ENCODE assay signal across 9 mouse cellular contexts in the genomic region with DNA sequence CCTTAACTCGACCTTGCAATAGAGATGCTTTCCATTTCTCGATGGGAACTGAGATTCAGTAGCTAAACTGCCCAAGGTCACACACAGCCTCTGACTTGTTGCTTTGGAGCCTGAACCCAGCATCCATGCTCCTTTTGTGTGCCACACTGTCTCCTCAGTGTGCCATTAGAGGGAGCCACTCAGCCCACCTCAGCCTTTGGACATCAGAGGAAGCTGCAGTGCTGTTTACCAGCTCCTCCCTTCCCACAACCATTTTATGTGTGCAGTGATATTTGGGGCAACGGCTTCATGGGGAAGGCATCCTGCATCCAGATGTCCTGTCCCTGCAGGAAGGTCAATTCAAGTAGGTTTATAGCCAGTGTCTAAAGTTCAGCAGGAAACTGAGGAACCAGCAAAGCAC. TPM values are rescaled to one million over a fixed set of nuclear protein-coding genes. Genes with fewer than 3 reads are reported as not detected.
DNase-seq lines count a peak whose midpoint lies in the region; ATAC-seq lines count a peak whose summit lies in the region.
"Had no signal": no experiment of that assay in that cellular context is flagged by ENCODE, and none has a peak within 500 bp of the region (broad histone marks: within the 10 kb centered on the region; RNA-seq: fewer than 3 reads in every experiment).

No protein-coding gene starts in this region.

- ATAC-seq in midbrain, embryonic 16.5 days: no peak
- no peak for ATAC-seq in embryonic facial prominence, embryonic 11.5 days (replicated peaks; ENCODE audit: insufficient number of reproducible peaks, low FRiP score, low TSS enrichment, low read depth)

- H3K27me3 ChIP-seq in midbrain, embryonic 10.5 days (ENCODE audit: low read depth, poor library complexity, severe bottlenecking): no peaks in the 10 kb centered on the region
- H3K27me3 ChIP-seq in midbrain, embryonic 16.5 days (ENCODE audit: control insufficient read depth, insufficient read depth, low read depth, low read length): no peaks in the 10 kb centered on the region
- H3K27me3 ChIP-seq in embryonic facial prominence, embryonic 11.5 days (ENCODE audit: control insufficient read depth, insufficient read depth, low read length): no peaks in the 10 kb centered on the region
- H3K27me3 ChIP-seq: neural tube, embryonic 13.5 days had no signal

- H3K4me2 ChIP-seq in midbrain, embryonic 16.5 days (ENCODE audit: low read length): no peak overlapping the region
- H3K4me2 ChIP-seq in embryonic facial prominence, embryonic 11.5 days (ENCODE audit: low read depth, low read length): no peak overlapping the region
- H3K4me2 ChIP-seq: neural tube, embryonic 13.5 days had no signal

- DNase-seq in adrenal gland, adult (ENCODE audit: inconsistent age in 2 of 2, low spot score in 1 of 2): peak; percentile 38 to 76
- DNase-seq in adrenal gland, postnatal 4 days (ENCODE audit: low spot score in 2 of 2): no peak
- peak; percentile 29 for DNase-seq in midbrain, embryonic 10.5 days (ENCODE audit: low spot score)
- peak; percentile 30 for DNase-seq in embryonic facial prominence, embryonic 11.5 days (ENCODE audit: low spot score)
- peak; percentile 39 to 55 for DNase-seq in lung, postnatal 4 days
- DNase-seq in yolk sac, embryonic 10.5 days (ENCODE audit: low spot score): no peak
- no peak for DNase-seq in frontal cortex, postnatal 25 days (ENCODE audit: low spot score in 2 of 2)

- no peak overlapping the region for H3K4me3 ChIP-seq in midbrain, embryonic 10.5 days
- no peak overlapping the region for H3K4me3 ChIP-seq in midbrain, embryonic 16.5 days (ENCODE audit: low read depth, low read length)
- no peak overlapping the region for H3K4me3 ChIP-seq in embryonic facial prominence, embryonic 11.5 days (ENCODE audit: low read depth, low read length)
- H3K4me3 ChIP-seq: neural tube, embryonic 13.5 days had no signal

- no peaks in the 10 kb centered on the region for H3K9me3 ChIP-seq in midbrain, embryonic 10.5 days (replicated peaks)
- no peaks in the 10 kb centered on the region for H3K9me3 ChIP-seq in midbrain, embryonic 16.5 days (replicated peaks; ENCODE audit: control insufficient read depth, low read length, poor library complexity, severe bottlenecking)
- no peaks in the 10 kb centered on the region for H3K9me3 ChIP-seq in embryonic facial prominence, embryonic 11.5 days (replicated peaks; ENCODE audit: control insufficient read depth, low read length)
- H3K9me3 ChIP-seq: neural tube, embryonic 13.5 days had no signal

- H3K27ac ChIP-seq in midbrain, embryonic 10.5 days (replicated peaks): no peak overlapping the region
- H3K27ac ChIP-seq in midbrain, embryonic 16.5 days (ENCODE audit: low read length): no peak overlapping the region
- no peak overlapping the region for H3K27ac ChIP-seq in embryonic facial prominence, embryonic 11.5 days (replicated peaks; ENCODE audit: low read depth, low read length)
- H3K27ac ChIP-seq: neural tube, embryonic 13.5 days had no signal

- H3K4me1 ChIP-seq in midbrain, embryonic 10.5 days: no peaks in the 10 kb centered on the region
- H3K4me1 ChIP-seq in midbrain, embryonic 16.5 days (ENCODE audit: control insufficient read depth, insufficient read depth, low read length): no peaks in the 10 kb centered on the region
- H3K4me1 ChIP-seq in embryonic facial prominence, embryonic 11.5 days (ENCODE audit: control insufficient read depth, insufficient read depth, low read length): no peaks in the 10 kb centered on the region; the same call in 1 of the 2 replicates
- H3K4me1 ChIP-seq: neural tube, embryonic 13.5 days had no signal

- H3K36me3 ChIP-seq in midbrain, embryonic 10.5 days: no peaks in the 10 kb centered on the region
- no peaks in the 10 kb centered on the region for H3K36me3 ChIP-seq in midbrain, embryonic 16.5 days (ENCODE audit: control insufficient read depth, insufficient read depth, low read length)
- H3K36me3 ChIP-seq in embryonic facial prominence, embryonic 11.5 days (replicated peaks; ENCODE audit: control insufficient read depth, insufficient read depth, low read depth, low read length): no peaks in the 10 kb centered on the region
- H3K36me3 ChIP-seq: neural tube, embryonic 13.5 days had no signal

- 40% methylated on average over 3 of the region's 3 CpGs for WGBS in midbrain, embryonic 10.5 days
- WGBS in midbrain, embryonic 16.5 days: 44% methylated on average over 3 of the region's 3 CpGs
- WGBS in embryonic facial prominence, embryonic 11.5 days: 38% methylated on average over 3 of the region's 3 CpGs

- H3K9ac ChIP-seq in midbrain, embryonic 16.5 days (ENCODE audit: low read depth, low read length): no peak overlapping the region
- H3K9ac ChIP-seq in embryonic facial prominence, embryonic 11.5 days (replicated peaks; ENCODE audit: low read length): no peak overlapping the region
- H3K9ac ChIP-seq: neural tube, embryonic 13.5 days had no signal

RNA-seq across cellular contexts. Expression of a gene that starts 17.3 kb away (rescaled TPM):
- total RNA-seq in adrenal gland, postnatal 4 days (2021): under 1 TPM; 0.62 to 0.76 TPM
- 0.07 and 0.27 TPM in 2 replicates for polyA plus RNA-seq in midbrain, embryonic 10.5 days (2016; fragmentation: Nextera tagmentation; extraction: Ambion mirVana)
- polyA plus RNA-seq in midbrain, embryonic 16.5 days (2015; fragmentation: Nextera tagmentation; extraction: Ambion mirVana): 0.44 and 0.62 TPM in 2 replicates
- 0.14 and 0.28 TPM in 2 replicates for polyA plus RNA-seq in embryonic facial prominence, embryonic 11.5 days (2014; fragmentation: Nextera tagmentation; extraction: Ambion mirVana)

RNA-seq across cellular contexts. Expression of a gene that starts 28.5 kb away (rescaled TPM):
- total RNA-seq in adrenal gland, postnatal 4 days (2021): 10 to 100 TPM; 71.2 to 79.8 TPM
- 34.1 and 42.4 TPM in 2 replicates for polyA plus RNA-seq in midbrain, embryonic 10.5 days (2016; fragmentation: Nextera tagmentation; extraction: Ambion mirVana)
- 67.8 and 69.5 TPM in 2 replicates for polyA plus RNA-seq in midbrain, embryonic 16.5 days (2015; fragmentation: Nextera tagmentation; extraction: Ambion mirVana)
- 50.3 and 50.7 TPM in 2 replicates for polyA plus RNA-seq in embryonic facial prominence, embryonic 11.5 days (2014; fragmentation: Nextera tagmentation; extraction: Ambion mirVana)

RNA-seq across cellular contexts. Expression of a gene that starts 49.5 kb away (rescaled TPM):
- total RNA-seq in adrenal gland, postnatal 4 days (2021): 100 to 1,000 TPM; 116 to 120 TPM
- 58.3 and 65.6 TPM in 2 replicates for polyA plus RNA-seq in midbrain, embryonic 10.5 days (2016; fragmentation: Nextera tagmentation; extraction: Ambion mirVana)
- 73.2 and 77.3 TPM in 2 replicates for polyA plus RNA-seq in midbrain, embryonic 16.5 days (2015; fragmentation: Nextera tagmentation; extraction: Ambion mirVana)
- 80.7 and 81.0 TPM in 2 replicates for polyA plus RNA-seq in embryonic facial prominence, embryonic 11.5 days (2014; fragmentation: Nextera tagmentation; extraction: Ambion mirVana)

Comparison
In these comparisons a context has a peak if more than half of its experiments do, and no peak if none do; other contexts are left out.
1. DNase-seq: peak in adrenal gland, adult (2 of 2), midbrain, embryonic 10.5 days (single experiment), embryonic facial prominence, embryonic 11.5 days (single experiment) and lung, postnatal 4 days (2 of 2); none in adrenal gland, postnatal 4 days (0 of 2), yolk sac, embryonic 10.5 days (single experiment) and frontal cortex, postnatal 25 days (0 of 2).